Mouse (Mus musculus) G1E (cell line): ENCODE data around the gene Paqr8. TPM values are rescaled to one million over a fixed set of nuclear protein-coding genes. Genes with fewer than 3 reads are reported as not detected.

ENCODE experiments used
- ATAC-seq: 2 replicates; pipeline ENCODE4 v1.8.0; 2016; ENCODE audit warnings: mild to moderate bottlenecking; ENCODE audit not compliant: insufficient number of reproducible peaks, poor library complexity, low FRiP score, severe bottlenecking; ENCODE audit errors: extremely low read depth
- DNase-seq: peaks from one replicate; pipeline ENCODE4 v3.0.0; 2012; ENCODE audit warnings: low spot score
- H3K27me3 ChIP-seq: 2 replicates; pipeline ENCODE4 v1.6.1; 2012; ENCODE audit warnings: mild to moderate bottlenecking, low read length, inconsistent platforms; ENCODE audit not compliant: insufficient read depth
- H3K36me3 ChIP-seq: replicated peaks from 2 replicates; pipeline ENCODE3; 2012; ENCODE audit warnings: mild to moderate bottlenecking, inconsistent platforms
- H3K4me1 ChIP-seq: 2 replicates; pipeline ENCODE4 v1.6.1; 2012; ENCODE audit warnings: low read depth, low read length, inconsistent platforms, mixed read lengths; ENCODE audit not compliant: insufficient read depth
- H3K4me3 ChIP-seq: 2 replicates; pipeline ENCODE4 v1.5.1; 2012; ENCODE audit warnings: low read depth, mild to moderate bottlenecking, inconsistent platforms, low read length, moderate library complexity, mixed read lengths
- H3K9me3 ChIP-seq: replicated peaks from 2 replicates; pipeline ENCODE4 v1.6.1; 2012; ENCODE audit warnings: inconsistent platforms
- CTCF ChIP-seq: IDR thresholded peaks from 2 replicates; pipeline ENCODE4 v1.5.1; 2012; ENCODE audit warnings: low read depth, low read length, inconsistent platforms, mixed read lengths
- GATA1 ChIP-seq: IDR thresholded peaks from 2 replicates; pipeline ENCODE4 v1.6.1; 2012; ENCODE audit warnings: borderline replicate concordance, low read length, inconsistent platforms, mixed read lengths
- GATA2 ChIP-seq: IDR thresholded peaks from 2 replicates; pipeline ENCODE4 v1.6.1; 2012; ENCODE audit warnings: low read depth, low read length, inconsistent platforms, borderline replicate concordance
- POLR2AphosphoS5 ChIP-seq: IDR thresholded peaks from 2 replicates; pipeline ENCODE4 v1.6.1; 2012; ENCODE audit warnings: low read depth, low read length, inconsistent platforms; ENCODE audit not compliant: insufficient replicate concordance
- TAL1 ChIP-seq: conservative IDR thresholded peaks from 2 replicates; pipeline ENCODE4 v1.6.1; 2012; ENCODE audit warnings: low read depth, low read length, inconsistent platforms, mixed read lengths
- polyA plus RNA-seq: library from polyadenylated mRNA; stranded (reverse); fragments of >175 nt; gene quantifications from 2 replicates; pipeline ENCODE4 v1.2.3, GENCODE M21; 2012
- total RNA-seq, 2 experiments: library from RNA; stranded (forward) in 1 of 2; stranded (reverse) in 1 of 2; fragments of 200-1000 nt in 1 of 2; fragments of >200 nt in 1 of 2; fragmentation: Nextera tagmentation in 1 of 2; gene quantifications; 2 replicates each; pipeline ENCODE4 v1.2.3; 2014 to 2017

The Paqr8 gene
- not detected in 2 replicates for total RNA-seq (2014; fragmentation: Nextera tagmentation)
- under 0.01 and 0.11 TPM in 2 replicates for total RNA-seq (2017)
- 0.13 and 0.24 TPM in 2 replicates for polyA plus RNA-seq

DNA sequence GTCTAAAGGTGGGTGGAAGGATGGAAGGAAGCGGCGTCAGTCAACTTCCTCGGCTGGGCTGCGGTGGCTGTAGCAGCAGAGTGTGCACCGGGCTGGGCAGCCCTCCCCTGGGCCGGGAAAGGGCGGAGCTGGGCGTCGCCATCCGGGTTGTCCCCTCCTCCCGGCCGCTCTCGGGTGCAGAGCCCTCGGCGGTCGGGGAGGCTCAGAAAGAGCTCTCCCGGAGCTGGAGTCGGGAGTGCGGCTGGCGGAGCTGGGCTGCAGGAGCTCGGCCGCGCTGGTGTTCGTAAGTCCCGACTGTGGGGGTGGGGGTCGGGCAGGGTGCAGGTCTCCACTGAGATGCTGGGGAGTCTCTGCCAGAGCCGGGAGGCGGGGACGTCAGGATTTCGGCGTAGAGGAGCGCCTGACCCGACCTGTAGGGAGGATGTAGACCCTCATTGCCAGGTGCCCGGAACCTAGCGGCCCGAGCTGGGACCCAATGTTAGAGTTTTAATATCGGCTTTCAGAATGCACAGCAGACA, at the start of gene Paqr8:
Gene Paqr8 (plus strand): TSS at position 203 of the 518 bp plus-strand sequence.
- ATAC-seq = no peak
- TF ChIP-seq POLR2AphosphoS5 = no peak
- TF ChIP-seq TAL1 = no peak
- no peak for TF ChIP-seq CTCF
- TF ChIP-seq GATA2 = no peak
- no peak for TF ChIP-seq GATA1
- Histone ChIP-seq H3K36me3 (no peaks in the 10 kb centered on the region), H3K4me3 (no peak within 1 kb of the TSS), H3K27me3 (peaks cover 35% of the 10 kb centered on the region), H3K4me1 (peaks cover 5% of the 10 kb centered on the region; the same call in 1 of the 2 replicates), H3K9me3 (no peaks in the 10 kb centered on the region)
- no peak for DNase-seq

DNA sequence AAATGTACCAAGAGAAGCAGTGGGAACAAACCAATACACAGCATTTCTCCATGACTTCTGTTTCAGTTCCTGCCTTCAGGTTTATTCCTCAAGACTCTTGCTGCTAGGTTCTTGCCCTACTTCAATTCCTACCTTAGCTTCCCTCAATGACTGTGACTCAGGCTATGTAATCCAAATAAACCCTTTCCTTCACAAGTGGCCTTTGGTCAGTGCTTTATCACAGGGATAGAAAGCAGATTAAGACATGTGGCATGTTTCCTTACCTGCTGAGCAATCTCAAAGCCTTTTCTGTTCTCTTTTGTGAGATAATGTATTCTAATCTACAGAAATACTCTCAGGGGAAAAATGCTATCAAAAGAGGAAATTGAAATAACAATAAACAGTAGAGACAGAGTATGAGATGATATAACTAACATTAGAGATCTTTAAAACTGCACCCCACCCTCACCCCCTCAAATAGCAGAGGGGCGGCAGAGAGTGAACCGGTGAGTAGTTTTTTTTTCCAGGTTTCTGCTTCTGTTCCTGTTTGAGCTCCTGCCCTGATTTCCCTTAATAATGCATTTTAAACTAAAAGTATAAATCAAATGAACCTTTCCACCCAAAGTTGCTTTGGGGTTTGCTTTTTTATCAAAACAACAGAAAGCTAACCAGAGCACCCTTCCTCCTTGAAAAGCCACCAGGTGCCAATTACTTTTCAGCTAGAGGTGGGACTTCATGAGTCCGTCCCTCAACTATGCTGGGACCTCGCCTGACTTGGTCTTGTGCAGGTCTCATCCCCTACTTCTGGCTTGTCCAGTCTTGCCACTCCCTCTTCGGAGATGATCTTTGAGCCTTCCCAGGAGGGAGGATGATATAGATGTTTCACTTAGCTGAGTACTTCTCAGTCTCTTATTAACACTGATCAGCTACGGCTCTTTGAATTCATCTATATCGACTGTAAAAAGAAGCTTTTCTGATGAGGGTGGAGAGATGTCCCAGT, 33.2 kb upstream of the Paqr8 start:
- Histone ChIP-seq H3K4me3 (no peak overlapping the region), H3K4me1 (no peaks in the 10 kb centered on the region), H3K9me3 (peaks cover 7% of the 10 kb centered on the region; the same call in 1 of the 2 replicates), H3K36me3 (no peaks in the 10 kb centered on the region), H3K27me3 (peaks cover 9% of the 10 kb centered on the region; the same call in 1 of the 2 replicates)
- DNase-seq (no peak), ATAC-seq (no peak)
- TF ChIP-seq GATA1 = no peak

DNA sequence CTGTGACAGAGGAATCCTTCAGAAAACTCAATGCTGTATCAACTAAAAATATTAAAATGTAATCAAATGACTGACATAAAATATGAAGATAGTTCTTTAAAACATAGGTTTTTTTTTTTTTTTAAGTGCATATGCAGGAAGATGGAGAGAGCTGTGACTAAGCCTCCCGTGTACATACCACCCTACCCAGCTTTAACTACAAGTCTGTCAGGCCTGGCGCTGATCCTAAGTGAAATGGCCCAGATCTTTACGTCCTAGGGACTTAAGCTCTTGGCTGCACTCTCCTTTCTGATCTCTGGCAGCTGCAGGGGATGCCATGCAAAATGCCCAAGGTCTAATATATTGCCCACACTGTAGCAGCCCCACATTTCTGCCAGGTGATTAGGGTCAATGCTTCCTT, 29.6 kb upstream of the Paqr8 start:
- TF ChIP-seq CTCF = no peak
- no peak for TF ChIP-seq TAL1
- TF ChIP-seq GATA2 = no peak
- TF ChIP-seq GATA1 = no peak
- no peak for TF ChIP-seq POLR2AphosphoS5
- H3K9me3 ChIP-seq = no peaks in the 10 kb centered on the region
- DNase-seq (no peak), ATAC-seq (no peak)
- no peak overlapping the region for H3K4me3 ChIP-seq
- no peaks in the 10 kb centered on the region for H3K4me1 ChIP-seq
- no peaks in the 10 kb centered on the region for H3K36me3 ChIP-seq
- H3K27me3 ChIP-seq = peaks cover 13% of the 10 kb centered on the region; the same call in 1 of the 2 replicates

GRCm38 (mm10) chr1:20861865-20862264, 28.5 kb upstream of the Paqr8 start:
- DNase-seq (no peak), ATAC-seq (no peak)
- H3K36me3 ChIP-seq = no peaks in the 10 kb centered on the region
- H3K4me1 ChIP-seq = no peaks in the 10 kb centered on the region
- H3K9me3 ChIP-seq = no peaks in the 10 kb centered on the region
- H3K27me3 ChIP-seq = peaks cover 13% of the 10 kb centered on the region; the same call in 1 of the 2 replicates
- no peak overlapping the region for H3K4me3 ChIP-seq
- TF ChIP-seq TAL1 (no peak), GATA1 (no peak), GATA2 (no peak), CTCF (no peak), POLR2AphosphoS5 (no peak)

DNA sequence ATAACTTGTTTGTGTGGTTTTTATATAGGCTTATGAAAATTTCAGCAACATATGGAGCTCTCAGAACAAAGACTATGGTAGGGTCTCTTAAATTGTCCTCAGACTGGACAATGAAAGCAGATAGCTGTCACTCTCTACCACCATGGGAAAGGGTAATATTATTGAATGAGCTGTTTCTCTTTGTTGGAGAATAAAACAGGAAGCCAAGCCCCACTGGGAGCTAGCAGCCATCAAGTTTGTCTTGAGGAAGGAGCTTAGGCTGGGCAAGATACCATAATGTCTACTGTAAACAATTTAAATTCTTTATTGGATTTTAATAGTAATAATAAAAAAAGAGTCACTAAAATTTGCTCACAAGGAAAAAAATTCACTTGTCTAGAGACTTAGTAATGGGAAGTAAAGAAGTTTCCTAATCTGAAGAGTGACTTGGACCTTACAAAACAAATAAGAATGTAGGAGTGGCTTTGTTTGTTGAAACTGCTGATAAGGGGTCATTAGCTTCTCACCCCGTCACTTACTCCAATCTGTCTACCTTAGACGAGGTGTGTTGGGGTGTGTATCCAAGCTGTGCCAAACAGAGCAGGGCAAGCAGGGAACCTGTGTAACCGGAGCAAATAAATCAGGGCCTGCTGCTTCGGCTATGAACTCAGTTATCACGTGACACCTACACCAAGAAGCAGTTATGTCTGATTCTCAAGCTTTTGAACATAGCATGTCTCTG, 26.8 kb upstream of the Paqr8 start:
- Histone ChIP-seq H3K36me3 (no peaks in the 10 kb centered on the region), H3K27me3 (peaks cover 15% of the 10 kb centered on the region), H3K4me3 (no peak overlapping the region), H3K9me3 (no peaks in the 10 kb centered on the region), H3K4me1 (no peaks in the 10 kb centered on the region)
- no peak for TF ChIP-seq GATA1
- TF ChIP-seq CTCF = no peak
- TF ChIP-seq TAL1 = no peak
- TF ChIP-seq GATA2 = no peak
- TF ChIP-seq POLR2AphosphoS5 = no peak
- no peak for ATAC-seq
- no peak for DNase-seq

- Histone ChIP-seq H3K4me3 (no peak overlapping the region), H3K27me3 (peaks cover 7% of the 10 kb centered on the region), H3K4me1 (no peaks in the 10 kb centered on the region), H3K36me3 (no peaks in the 10 kb centered on the region), H3K9me3 (no peaks in the 10 kb centered on the region)
- ATAC-seq (no peak), DNase-seq (no peak)
- TF ChIP-seq GATA2 (no peak), POLR2AphosphoS5 (no peak), TAL1 (no peak)
These were observed 23.0 kb upstream of the Paqr8 start for GRCm38 (mm10) chr1:20867241-20867902.
